Mouse (Mus musculus): ENCODE data around the gene Hsd17b14.

Gene Hsd17b14

GRCm38 (mm10) chr7:45598960-45599879 is 44.5 kb downstream of the Hsd17b14 start:
- peak; percentile 34 for DNase-seq (ENCODE audit: low read depth, low spot score)

GRCm38 (mm10) chr7:45605704-45606289 is 51.1 kb downstream of the Hsd17b14 start:
- no peak for DNase-seq (ENCODE audit: low read depth, low spot score)

- DNase-seq (ENCODE audit: low read depth, low spot score), result no peak
Measured at GRCm38 (mm10) chr7:45609511-45609910, 54.8 kb downstream of the Hsd17b14 start.

- DNase-seq (ENCODE audit: low read depth, low spot score), result peak; percentile 77
Measured at GRCm38 (mm10) chr7:45616277-45616676, 61.6 kb downstream of the Hsd17b14 start.

- no peak for DNase-seq (ENCODE audit: low read depth, low spot score)
Measured at GRCm38 (mm10) chr7:45617042-45617695, 62.5 kb downstream of the Hsd17b14 start, which contains the start of gene Fut1. Fut1 (plus strand) TSS chr7:45617289.

Data from A20 (cell line).